Mouse (Mus musculus): ENCODE measurements around the gene Sppl2c. TPM values are rescaled to one million over a fixed set of nuclear protein-coding genes. Genes with fewer than 3 reads are reported as not detected.
"Not testable (repeated sequence)": the region's sequence is repeated elsewhere in the genome, so short reads cannot be mapped to it uniquely, and the experiment has no call there.

Sppl2c gene
- total and polyA plus RNA-seq, 2 experiments from 2014 or later, result not detected

DNA sequence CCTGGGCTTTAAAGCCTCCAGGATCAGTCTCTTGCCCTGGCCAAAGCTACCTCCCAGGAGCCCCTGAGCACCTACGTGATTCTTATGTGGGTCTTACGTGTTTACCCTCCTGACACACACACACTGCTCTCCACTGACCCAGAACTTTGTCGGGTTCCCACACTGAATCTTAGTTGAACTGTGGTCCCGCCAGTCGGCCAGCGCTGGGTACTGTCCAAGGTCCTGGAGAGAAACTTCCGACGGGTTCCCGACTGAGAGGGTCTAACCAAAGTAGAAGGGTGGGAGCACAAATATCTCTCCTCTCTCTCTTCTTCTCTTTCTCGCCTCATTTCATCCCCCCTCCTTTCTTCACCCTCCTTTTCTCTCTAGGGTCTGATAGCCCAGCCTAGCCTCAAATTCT, 11.7 kb downstream of the Sppl2c start:
- no peak for DNase-seq (ENCODE audit: low spot score)
- Histone ChIP-seq H3K9me3 (replicated peaks; ENCODE audit: control insufficient read depth, low read length) (0 out of 2 replicates have a peak, but pooled peaks cover 4% of the 10 kb centered on the region), H3K36me3 (replicated peaks; ENCODE audit: control insufficient read depth, insufficient read depth, low read length) (no peaks in the 10 kb centered on the region), H3K4me2 (ENCODE audit: low read depth, low read length) (no peak overlapping the region), H3K27me3 (ENCODE audit: control insufficient read depth, insufficient read depth, low read length) (peaks cover 8% of the 10 kb centered on the region; the same call in 1 of the 2 replicates), H3K27ac (ENCODE audit: low read depth) (no peak overlapping the region), H3K9ac (replicated peaks; ENCODE audit: low read depth, low read length) (no peak overlapping the region), H3K4me1 (ENCODE audit: control insufficient read depth, insufficient read depth) (no peaks in the 10 kb centered on the region), H3K4me3 (ENCODE audit: low read depth, low read length) (no peak overlapping the region)
- 6% methylated on average over 10 of the region's 10 CpGs for WGBS
- TF ChIP-seq EP300 (IDR thresholded peaks at IDR 0.05; ENCODE audit: low read depth) (no peak), CTCF (IDR thresholded peaks at IDR 0.05; ENCODE audit: low read depth) (no peak)
- no peak for ATAC-seq (ENCODE audit: insufficient read depth, low read depth)

DNA sequence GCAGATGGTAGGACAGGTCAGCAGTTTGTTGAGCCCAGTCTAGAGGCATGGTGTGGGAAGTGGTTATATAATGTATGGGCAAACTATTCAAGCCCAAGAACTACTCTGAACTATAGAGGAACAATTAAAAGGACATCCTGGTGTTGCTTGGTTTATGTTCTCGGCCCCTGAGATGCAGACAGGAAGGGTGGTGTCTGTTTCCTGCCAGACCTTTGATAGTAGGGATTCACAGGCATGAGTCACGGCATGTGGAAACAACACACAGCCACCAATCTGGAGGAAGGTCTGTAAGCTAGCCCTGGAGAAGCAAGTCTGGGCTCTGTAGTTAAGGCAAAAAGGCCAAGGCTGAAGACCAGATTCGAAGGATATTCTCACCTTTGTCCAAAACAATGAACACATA, 17.1 kb downstream of the Sppl2c start:
- Histone ChIP-seq H3K27ac (ENCODE audit: low read depth) (no peak overlapping the region), H3K4me1 (ENCODE audit: control insufficient read depth, insufficient read depth) (no peaks in the 10 kb centered on the region), H3K27me3 (ENCODE audit: control insufficient read depth, insufficient read depth, low read length) (no peaks in the 10 kb centered on the region; the same call in 1 of the 2 replicates), H3K36me3 (replicated peaks; ENCODE audit: control insufficient read depth, insufficient read depth, low read length) (no peaks in the 10 kb centered on the region), H3K4me3 (ENCODE audit: low read depth, low read length) (no peak overlapping the region), H3K9ac (replicated peaks; ENCODE audit: low read depth, low read length) (no peak overlapping the region), H3K9me3 (replicated peaks; ENCODE audit: control insufficient read depth, low read length) (0 out of 2 replicates have a peak, but pooled peaks cover 4% of the 10 kb centered on the region), H3K4me2 (ENCODE audit: low read depth, low read length) (no peak overlapping the region)
- ATAC-seq (ENCODE audit: insufficient read depth, low read depth), result no peak
- TF ChIP-seq CTCF (IDR thresholded peaks at IDR 0.05; ENCODE audit: low read depth) (no peak), EP300 (IDR thresholded peaks at IDR 0.05; ENCODE audit: low read depth) (no peak)
- WGBS, result 46% methylated on average over 3 of the region's 3 CpGs
- no peak for DNase-seq (ENCODE audit: low spot score)

DNA sequence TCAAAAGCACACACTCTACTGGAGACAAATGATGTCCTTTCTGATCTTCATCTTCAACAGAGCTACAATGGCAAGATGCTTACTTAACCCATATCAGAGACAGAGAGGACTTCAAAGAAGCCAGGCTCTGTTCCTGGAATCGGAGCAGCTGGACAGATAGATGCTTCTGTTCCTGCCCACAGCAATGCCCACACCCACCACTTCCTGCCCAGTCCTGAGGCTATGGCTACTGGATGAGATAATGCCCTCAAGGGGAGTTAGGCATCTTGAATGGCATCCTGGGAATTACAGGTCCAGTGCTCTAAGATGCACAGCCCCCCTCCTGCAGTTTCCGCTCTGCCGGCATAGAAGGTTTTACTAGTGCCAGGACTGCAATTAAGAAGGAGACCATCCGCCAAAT, 20.4 kb downstream of the Sppl2c start:
- Histone ChIP-seq H3K4me3 (ENCODE audit: low read depth, low read length) (no peak overlapping the region), H3K9me3 (replicated peaks; ENCODE audit: control insufficient read depth, low read length) (0 out of 2 replicates have a peak, but pooled peaks cover 4% of the 10 kb centered on the region), H3K36me3 (replicated peaks; ENCODE audit: control insufficient read depth, insufficient read depth, low read length) (no peaks in the 10 kb centered on the region), H3K4me1 (ENCODE audit: control insufficient read depth, insufficient read depth) (no peaks in the 10 kb centered on the region), H3K27ac (ENCODE audit: low read depth) (no peak overlapping the region), H3K4me2 (ENCODE audit: low read depth, low read length) (no peak overlapping the region), H3K9ac (replicated peaks; ENCODE audit: low read depth, low read length) (no peak overlapping the region), H3K27me3 (ENCODE audit: control insufficient read depth, insufficient read depth, low read length) (no peaks in the 10 kb centered on the region)
- TF ChIP-seq EP300 (IDR thresholded peaks at IDR 0.05; ENCODE audit: low read depth), result no peak
- TF ChIP-seq CTCF (IDR thresholded peaks at IDR 0.05; ENCODE audit: low read depth), result no peak
- DNase-seq (ENCODE audit: low spot score) (no peak), ATAC-seq (ENCODE audit: insufficient read depth, low read depth) (no peak)
- 69% methylated on average over 4 of the region's 4 CpGs for WGBS

DNA sequence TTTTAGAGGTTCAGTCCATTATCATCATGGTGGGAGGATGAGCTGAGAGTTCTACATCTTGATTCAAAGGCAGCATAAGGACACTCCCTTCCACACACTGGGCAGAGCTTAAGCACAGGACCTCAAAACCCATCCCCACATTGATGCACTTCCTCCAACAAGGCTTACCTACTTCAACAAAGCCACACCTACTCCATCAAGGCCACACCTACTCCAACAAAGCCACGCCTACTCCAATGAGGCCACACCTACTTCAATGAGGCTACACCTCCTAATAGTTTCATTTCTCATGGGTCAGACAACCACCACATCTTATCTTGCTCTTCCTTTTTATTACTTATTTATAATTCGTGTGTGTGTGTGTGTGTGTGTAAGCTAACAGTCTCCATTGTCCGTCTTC, 22.9 kb downstream of the Sppl2c start:
- no peak overlapping the region for H3K9ac ChIP-seq (replicated peaks; ENCODE audit: low read depth, low read length)
- no peaks in the 10 kb centered on the region for H3K4me1 ChIP-seq (ENCODE audit: control insufficient read depth, insufficient read depth)
- no peak for ATAC-seq (ENCODE audit: insufficient read depth, low read depth)
- H3K4me3 ChIP-seq (ENCODE audit: low read depth, low read length), result no peak overlapping the region
- no peak overlapping the region for H3K4me2 ChIP-seq (ENCODE audit: low read depth, low read length)
- no peak overlapping the region for H3K27ac ChIP-seq (ENCODE audit: low read depth)
- no peaks in the 10 kb centered on the region for H3K9me3 ChIP-seq (replicated peaks; ENCODE audit: control insufficient read depth, low read length)
- DNase-seq (ENCODE audit: low spot score), result no peak
- H3K27me3 ChIP-seq (ENCODE audit: control insufficient read depth, insufficient read depth, low read length), result no peaks in the 10 kb centered on the region
- H3K36me3 ChIP-seq (replicated peaks; ENCODE audit: control insufficient read depth, insufficient read depth, low read length), result no peaks in the 10 kb centered on the region
- TF ChIP-seq CTCF (IDR thresholded peaks at IDR 0.05; ENCODE audit: low read depth) (no peak), EP300 (IDR thresholded peaks at IDR 0.05; ENCODE audit: low read depth) (no peak)
- WGBS, result 52% methylated on average over 3 of the region's 3 CpGs

DNA sequence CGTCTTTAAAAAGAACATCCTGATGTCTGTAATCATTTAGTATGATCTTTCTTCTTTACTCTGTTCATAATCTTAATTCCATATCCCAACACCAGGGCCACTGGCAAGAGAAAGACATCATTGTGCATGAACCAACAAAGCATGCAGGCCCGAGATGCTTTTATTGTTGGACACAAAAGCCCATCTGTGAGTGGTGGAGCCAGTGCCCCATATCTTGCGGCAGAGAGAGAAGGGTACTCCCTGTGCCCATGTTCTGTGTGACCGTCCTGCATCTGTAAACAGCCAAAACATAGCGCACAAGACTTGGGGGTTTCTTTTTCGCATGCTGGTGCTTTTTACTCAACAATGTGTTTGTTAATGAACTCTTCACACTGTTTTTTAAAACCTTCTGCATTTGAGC, 25.1 kb downstream of the Sppl2c start:
- Histone ChIP-seq H3K36me3 (replicated peaks; ENCODE audit: control insufficient read depth, insufficient read depth, low read length) (no peaks in the 10 kb centered on the region), H3K4me3 (ENCODE audit: low read depth, low read length) (no peak overlapping the region), H3K27ac (ENCODE audit: low read depth) (no peak overlapping the region), H3K4me1 (ENCODE audit: control insufficient read depth, insufficient read depth) (no peaks in the 10 kb centered on the region), H3K4me2 (ENCODE audit: low read depth, low read length) (no peak overlapping the region), H3K9me3 (replicated peaks; ENCODE audit: control insufficient read depth, low read length) (no peaks in the 10 kb centered on the region), H3K27me3 (ENCODE audit: control insufficient read depth, insufficient read depth, low read length) (no peaks in the 10 kb centered on the region), H3K9ac (replicated peaks; ENCODE audit: low read depth, low read length) (no peak overlapping the region)
- TF ChIP-seq CTCF (IDR thresholded peaks at IDR 0.05; ENCODE audit: low read depth) (no peak), EP300 (IDR thresholded peaks at IDR 0.05; ENCODE audit: low read depth) (no peak)
- 74% methylated on average over 6 of the region's 6 CpGs for WGBS
- ATAC-seq (ENCODE audit: insufficient read depth, low read depth) (no peak), DNase-seq (ENCODE audit: low spot score) (no peak)

DNA sequence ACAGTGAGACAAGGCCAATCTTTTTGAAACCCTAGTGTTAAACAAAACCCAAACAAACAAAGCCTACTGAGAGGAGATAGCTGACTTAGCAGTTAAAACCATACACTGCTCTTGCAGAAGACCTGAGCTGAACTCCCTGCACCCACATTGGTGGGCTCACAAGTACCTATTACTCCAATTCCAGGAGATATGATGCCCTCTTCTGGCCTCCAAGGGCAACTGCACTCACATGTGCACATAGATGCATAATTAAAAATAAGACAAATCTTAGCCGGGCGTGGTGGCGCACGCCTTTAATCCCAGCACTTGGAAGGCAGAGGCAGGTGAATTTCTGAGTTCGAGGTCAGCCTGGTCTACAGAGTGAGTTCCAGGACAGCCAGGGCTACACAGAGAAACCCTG, 28.0 kb downstream of the Sppl2c start:
- DNase-seq (ENCODE audit: low spot score); H3K27ac ChIP-seq (ENCODE audit: low read depth); H3K36me3 ChIP-seq (replicated peaks; ENCODE audit: control insufficient read depth, insufficient read depth, low read length); H3K9ac ChIP-seq (replicated peaks; ENCODE audit: low read depth, low read length); H3K4me1 ChIP-seq (ENCODE audit: control insufficient read depth, insufficient read depth); H3K4me3 ChIP-seq (ENCODE audit: low read depth, low read length); H3K4me2 ChIP-seq (ENCODE audit: low read depth, low read length); H3K9me3 ChIP-seq (replicated peaks; ENCODE audit: control insufficient read depth, low read length); H3K27me3 ChIP-seq (ENCODE audit: control insufficient read depth, insufficient read depth, low read length); ATAC-seq (ENCODE audit: insufficient read depth, low read depth): not testable (repeated sequence)
- 85% methylated on average over 5 of the region's 5 CpGs for WGBS

All from heart, postnatal 0 days (tissue).